Mouse (Mus musculus) large intestine, adult 2 months (tissue): Measurements from ENCODE around the gene Prkch. TPM values are rescaled to one million over a fixed set of nuclear protein-coding genes. Genes with fewer than 3 reads are reported as not detected.
A peak's percentile ranks its signal among the peaks of the same experiment; 100 is the strongest.

Source experiments
- DNase-seq: peaks from one replicate; pipeline ENCODE4 v3.0.0-alpha.2; 2012; ENCODE audit warnings: low read depth, low spot score
- WGBS: fragments of 180-500 bp; shearing (Covaris S2); methylation state at CpG from one replicate; pipeline ENCODE4 v1.1.7; 2018; 5-methylcytosine and 5-hydroxymethylcytosine counted together
- polyA plus RNA-seq: library from polyadenylated mRNA; depleted of rRNA; stranded (reverse); fragments of >200 nt; gene quantifications from 2 replicates; pipeline ENCODE4 v1.2.3, GENCODE M21; 2012

Gene Prkch
- polyA plus RNA-seq, 1 experiment: 3.0 TPM

DNA sequence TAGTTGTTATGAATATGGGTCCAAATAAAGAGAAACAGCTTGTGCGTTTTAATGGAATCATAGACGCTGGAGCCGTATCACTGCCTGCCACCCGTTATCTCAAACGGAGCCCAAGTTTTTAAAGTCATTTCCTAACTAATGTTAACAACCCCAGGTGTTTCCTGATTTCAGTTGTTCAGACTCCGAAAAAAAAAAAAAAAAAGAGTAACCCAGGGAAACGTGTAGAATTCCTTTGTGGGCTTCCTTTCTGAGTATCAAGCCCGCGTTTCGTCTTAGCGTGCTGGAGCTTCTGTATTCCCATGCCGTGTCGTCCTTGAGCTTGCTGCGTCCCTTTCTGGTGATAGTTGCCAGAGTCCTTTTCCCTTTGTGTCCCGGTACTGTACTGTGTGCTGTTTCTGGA, 10.0 kb upstream of the Prkch start:
- WGBS: 54% methylated on average over 15 of the region's 15 CpGs
- no peak for DNase-seq

DNA sequence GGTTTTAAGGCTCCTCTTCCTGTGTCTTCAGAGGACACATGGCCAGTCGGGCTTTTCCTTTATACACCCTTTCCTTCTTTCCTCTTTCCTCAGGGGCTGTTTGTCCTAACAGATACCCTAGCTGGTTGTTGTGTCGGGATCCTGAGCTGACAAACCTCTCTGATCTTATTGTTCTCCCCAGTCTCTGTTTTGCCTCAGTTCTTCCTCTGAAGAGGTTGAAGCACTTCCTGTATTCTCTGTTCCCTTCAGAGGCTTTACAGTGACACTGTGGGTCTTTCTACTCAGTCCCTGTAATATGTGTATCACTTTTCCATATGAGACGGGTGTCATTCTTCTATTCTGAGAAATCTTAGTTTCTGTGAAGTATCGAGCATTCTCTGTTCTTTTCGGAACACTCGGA, 6.5 kb upstream of the Prkch start:
- no peak for DNase-seq

DNA sequence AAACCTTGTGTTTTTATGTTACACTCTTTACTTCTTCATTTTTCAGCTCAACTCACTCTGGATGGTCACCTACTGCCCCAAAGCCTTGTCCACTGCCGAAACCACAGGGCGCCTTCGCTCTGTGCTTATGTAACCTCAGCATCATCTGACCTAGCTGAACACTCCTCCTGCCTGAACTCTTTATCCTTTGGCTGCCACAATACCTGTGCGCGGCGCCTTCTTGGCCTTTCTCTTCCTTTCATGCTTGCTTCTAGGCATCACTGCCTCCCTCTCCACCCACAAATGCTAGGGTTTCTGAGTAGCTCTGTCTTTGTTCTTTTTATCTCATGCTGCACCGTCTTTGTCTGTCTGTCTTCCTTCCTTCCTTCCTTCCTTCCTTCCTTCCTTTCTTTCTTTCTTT, 3.8 kb upstream of the Prkch start:
- 81% methylated on average over 7 of the region's 7 CpGs for WGBS
- no peak for DNase-seq

More for the DNA sequence above, 6.5 kb upstream of the Prkch start:
- WGBS: 68% methylated on average over 6 of the region's 6 CpGs

DNA sequence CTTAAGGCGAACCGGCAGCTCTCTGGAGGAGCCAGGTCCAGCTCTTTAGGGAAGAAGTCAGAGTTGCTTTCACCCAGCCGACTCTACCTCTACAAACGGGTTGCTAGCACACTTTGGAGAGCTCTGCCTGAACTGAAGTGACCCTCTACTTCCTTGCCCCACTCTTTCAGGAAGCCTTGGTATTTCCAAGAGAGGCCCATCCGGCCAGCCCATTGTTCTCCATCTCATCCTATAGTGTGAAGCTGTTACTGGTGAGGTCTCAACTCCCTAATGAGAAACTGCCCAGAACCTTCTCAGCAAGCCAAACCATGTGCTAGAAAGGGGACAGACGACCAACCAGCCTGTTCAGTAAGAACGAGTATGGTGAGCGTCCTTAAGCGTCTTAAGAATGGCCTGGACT, 1.3 kb upstream of the Prkch start:
- 75% methylated on average over 9 of the region's 9 CpGs for WGBS

DNA sequence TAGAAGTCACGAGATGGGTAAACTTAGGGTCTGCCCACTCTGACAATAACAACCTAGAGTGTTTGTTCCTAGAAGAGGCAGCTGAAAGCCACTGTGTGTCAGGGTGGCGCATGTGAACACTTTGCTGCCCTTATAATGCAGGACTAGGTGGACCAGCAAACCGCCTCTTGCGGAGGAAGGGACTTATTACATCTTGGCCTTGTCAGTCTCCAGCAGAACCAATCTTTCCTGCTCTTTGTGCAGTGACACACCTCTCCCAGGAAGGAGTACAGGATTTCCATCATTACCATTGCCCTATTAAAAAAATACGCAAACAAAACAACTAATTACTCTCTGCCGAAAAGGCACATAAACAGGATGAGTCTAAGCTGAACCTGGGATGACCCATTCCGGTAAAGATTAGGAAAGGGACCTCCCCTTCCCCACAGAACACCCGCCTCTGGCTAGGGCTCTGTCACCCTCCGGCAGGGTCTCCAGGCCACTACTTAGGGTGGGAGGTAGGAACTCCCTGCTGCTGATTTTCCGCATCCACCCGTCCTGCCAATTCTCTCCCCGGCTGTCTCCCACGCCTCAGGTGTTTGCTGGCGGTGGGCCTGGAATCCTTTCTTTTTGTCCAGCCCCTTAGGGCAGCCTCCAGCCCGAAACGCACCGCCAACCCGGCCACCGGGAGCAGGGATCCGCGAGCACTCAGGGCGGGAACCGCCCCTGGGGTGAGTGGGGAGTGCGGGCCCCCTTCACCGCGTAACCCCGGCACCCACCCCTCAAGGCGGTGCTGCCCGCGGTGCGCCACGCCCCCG, 585 bp upstream of the Prkch start:
- peak; percentile 35 for DNase-seq
- WGBS: 8% methylated on average over 33 of the region's 33 CpGs

More for the DNA sequence above, 1.3 kb upstream of the Prkch start:
- DNase-seq: no peak

DNA sequence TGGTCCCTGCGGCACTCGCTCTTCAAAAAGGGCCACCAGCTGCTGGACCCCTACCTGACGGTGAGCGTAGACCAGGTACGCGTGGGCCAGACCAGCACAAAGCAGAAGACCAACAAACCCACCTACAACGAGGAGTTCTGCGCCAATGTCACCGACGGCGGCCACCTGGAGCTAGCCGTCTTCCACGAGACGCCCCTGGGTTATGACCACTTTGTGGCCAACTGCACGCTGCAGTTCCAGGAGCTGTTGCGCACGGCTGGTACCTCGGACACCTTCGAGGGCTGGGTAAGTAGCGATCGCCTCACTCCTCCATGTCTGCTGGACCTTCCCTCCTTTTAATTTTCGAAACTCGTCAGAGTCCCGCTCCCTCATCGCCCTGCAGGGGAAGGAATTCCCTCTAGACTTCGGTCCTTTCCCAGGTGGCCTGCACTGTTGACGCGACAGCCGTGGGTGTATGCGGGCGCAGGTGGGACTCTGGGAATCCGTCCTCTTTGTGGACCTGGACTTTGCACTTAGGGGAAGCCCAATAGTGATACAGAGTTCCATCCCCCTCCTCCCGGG, 725 bp downstream of the Prkch start:
- no peak for DNase-seq
- 1% methylated on average over 33 of the region's 33 CpGs for WGBS

DNA sequence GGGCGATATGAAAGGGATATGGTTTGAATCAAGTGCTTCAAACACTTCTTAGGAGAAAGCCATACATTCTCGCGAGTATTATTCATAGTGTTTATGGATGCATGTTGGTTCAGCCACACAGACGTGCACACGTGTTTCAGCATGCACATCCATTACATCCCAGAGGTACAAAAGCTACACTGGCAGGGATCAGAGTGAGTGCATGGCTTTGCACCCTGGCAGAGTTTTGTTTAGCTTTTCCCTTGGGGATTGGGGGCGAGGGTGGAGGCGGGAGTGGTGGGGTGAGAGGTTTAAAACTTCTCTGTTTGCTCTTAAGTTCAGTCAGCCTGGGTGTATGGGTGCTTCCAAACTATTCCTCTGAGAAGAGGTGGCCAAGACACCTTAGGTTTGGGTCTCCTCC, 1.3 kb downstream of the Prkch start:
- no peak for DNase-seq
- WGBS: 7% methylated on average over 7 of the region's 7 CpGs

DNA sequence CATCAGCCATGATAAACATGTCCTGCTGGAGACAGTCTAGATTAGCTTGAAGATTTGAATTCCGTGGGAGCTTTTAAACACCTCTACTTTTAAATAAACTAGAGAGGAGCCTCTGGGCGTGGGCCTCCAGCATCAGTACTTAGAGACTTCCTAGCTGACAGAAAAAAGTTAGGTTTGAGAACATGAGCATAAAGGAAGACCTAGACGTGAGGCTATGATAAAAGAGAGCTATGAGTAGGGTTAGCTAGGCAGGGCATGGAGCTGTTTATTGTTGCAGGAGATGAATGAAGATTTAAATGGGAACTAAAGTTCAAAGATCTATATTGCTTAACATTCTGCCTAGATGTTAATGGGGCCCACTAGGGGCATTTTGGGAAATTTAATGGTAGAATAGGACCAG, 2.7 kb downstream of the Prkch start:
- DNase-seq: no peak
- 66% methylated on average over 3 of the region's 3 CpGs for WGBS

DNA sequence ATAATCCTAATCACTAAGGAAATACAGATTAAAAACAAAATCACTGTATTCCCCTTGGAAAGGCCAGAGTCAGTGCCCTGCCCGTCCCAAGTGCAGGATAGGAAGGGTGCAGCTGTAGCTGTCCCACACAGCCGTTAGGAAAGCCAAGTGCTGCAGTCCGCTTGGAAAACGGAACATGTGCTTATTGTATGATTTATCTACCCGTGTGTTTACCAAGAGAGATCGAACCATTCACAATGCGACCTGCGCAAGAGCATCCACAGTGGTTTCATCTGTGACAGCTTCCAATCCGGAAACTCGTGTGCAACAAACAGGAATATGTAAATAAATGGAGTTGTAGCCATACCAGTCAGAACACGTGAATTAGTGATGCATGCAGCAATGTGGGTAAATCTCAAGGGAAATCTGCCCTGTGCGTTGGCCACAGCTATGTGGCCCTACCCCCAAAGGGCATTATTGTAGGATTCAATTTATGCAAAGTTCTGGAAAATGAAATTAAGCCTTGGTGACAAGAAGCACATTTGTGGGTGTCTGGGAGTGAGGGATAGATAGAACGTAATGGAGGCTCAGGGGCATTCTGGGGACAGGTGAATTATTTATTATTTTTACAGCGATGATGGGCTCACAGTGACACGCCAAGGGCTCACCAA, 6.2 kb downstream of the Prkch start:
- no peak for DNase-seq
- WGBS: 83% methylated on average over 15 of the region's 15 CpGs

DNA sequence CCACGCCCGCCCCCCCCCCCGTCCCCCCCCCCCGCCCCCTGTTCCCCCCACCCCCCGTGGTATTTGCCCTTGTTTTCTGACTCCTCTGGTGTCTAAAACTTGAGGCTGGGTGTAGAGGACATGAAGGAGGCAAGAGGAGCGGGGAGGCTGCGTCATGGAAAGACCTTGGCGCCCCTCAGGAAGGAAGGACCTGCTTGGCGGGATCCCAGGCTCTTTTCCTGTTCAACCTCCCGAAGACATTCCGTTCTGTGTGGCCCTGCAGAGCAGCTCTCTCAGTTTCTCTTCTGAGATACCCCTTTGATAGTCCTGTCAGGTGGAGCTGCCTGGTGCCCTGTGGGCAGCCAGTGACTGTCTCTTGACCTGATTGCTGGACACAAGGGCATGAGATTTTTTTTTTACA, 7.0 kb downstream of the Prkch start:
- no peak for DNase-seq

DNA sequence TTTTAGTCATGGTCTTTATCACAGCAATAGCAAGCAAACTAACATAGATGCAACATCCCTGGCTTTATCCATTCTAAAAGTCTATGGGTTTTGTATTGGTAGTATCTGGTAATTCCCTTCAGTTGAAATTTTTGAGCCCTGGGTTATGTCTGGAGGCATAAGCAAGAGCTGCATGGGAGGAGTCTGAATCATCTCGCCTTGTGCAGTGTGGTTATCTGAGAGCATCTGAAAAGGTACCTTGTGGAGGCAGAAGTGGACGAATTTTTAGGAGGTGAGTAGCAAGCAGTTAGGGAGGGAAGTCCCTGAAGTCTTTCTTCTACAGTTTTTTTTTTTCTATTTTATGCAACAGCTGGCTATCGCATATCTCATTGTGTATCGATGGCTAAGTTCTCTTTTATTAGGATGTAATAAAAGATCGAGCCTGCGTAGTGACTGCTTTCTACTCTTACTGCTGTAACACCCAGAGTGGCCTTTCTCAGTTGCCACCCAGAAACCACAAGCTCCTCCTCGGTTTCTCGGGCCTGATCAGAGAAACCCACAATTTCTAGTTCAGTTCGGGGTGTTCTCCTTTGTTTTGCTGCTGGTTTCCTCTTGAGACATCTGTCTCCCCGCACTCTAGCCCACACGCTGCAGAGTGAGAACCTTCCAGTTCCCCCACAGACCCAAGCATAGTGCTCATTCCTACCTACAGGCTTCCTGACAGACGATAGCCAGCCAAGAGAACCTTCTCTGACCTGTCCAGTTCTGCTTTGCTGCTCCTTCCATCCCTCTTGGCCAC, 8.6 kb downstream of the Prkch start:
- WGBS: 73% methylated on average over 12 of the region's 12 CpGs
- DNase-seq: no peak

More for the DNA sequence above, 7.0 kb downstream of the Prkch start:
- WGBS: 68% methylated on average over 8 of the region's 11 CpGs

DNA sequence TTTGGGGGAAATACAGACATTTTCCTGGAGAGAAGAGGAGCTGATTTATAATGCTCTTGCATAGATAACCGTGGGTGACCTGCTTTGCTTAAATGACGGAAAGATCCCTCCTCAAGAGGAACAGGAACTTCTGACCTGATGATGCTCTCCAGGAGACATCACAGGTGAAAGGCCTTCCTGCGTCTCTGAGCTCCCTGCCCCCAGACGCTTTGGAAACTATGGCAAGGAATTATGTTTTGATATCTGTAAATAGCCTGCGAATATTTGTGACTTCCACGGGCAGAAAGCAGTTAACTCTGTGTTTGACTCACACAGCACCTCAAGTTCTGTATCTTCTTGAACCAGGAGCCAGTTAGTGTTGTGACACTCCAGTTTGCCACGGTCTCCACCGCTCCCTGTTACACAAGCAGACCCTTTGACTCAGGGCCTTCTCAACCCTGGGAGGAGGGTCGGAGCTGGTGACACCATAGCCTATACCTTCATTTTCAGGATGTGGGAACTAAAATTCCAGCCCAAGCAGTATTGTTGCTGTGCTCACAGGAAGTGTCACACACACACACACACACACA, 9.7 kb downstream of the Prkch start:
- WGBS: 77% methylated on average over 9 of the region's 9 CpGs
- DNase-seq: no peak

DNA sequence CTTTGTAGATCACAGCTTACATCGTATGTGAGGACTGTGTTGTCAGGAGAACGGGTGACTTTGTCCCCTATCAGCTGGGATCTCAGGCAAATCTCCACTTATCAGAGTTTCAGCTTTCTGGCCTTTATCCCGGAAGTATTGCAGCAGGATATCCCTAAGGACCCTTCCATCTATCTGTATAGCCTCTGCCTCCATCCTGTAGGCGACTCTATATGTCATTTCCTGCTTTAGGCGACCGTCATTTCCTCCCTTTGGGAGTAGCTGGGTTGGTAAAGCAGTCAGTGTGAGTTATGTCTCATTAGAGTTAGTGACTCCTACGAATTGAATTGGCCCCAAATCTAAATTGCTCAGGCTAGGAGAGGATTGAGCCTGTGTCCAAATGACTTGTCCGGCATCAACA, 10.6 kb downstream of the Prkch start:
- WGBS: 67% methylated on average over 8 of the region's 8 CpGs
- DNase-seq: no peak

DNA sequence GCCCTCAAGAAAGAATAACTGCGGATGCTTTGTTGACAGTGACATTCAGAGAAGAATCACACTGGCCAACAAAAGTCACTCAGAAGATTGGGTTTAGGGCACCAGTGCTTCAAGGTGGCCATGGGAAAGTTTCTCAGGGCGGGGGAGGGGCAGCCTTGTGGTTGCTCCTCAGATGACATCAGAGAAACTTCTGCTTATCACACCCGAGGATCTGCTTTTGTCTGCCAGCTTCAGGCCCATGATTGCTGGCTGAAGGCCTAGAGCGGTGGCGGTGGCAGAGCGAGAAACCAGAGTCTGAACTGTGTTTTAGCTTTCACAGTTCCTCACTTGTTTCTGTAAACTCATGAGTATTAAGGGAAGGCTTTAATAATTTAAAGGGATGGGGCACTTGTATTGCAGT, 13.6 kb downstream of the Prkch start:
- no peak for DNase-seq
- 57% methylated on average over 6 of the region's 6 CpGs for WGBS

DNA sequence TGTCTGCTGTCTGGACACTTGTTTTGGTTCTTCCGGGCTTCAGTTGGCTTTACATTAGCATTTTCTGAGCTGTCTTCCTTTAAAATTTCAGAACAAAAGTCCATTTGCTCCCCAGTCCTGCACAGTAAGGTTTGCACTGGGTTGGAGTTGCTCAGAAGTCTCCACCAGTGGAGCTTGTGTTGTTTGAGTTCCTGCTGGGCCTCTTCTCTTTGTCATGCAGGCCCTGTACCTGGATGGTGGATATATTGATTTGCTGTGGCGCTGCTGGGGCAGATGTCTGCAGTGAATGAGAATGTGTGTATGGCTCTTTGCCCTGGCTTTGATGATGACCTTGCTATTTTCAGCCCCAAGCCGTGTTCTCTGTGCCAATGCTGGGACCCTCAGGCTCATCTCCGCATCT, 15.9 kb downstream of the Prkch start:
- WGBS: 85% methylated on average over 4 of the region's 4 CpGs
- no peak for DNase-seq

DNA sequence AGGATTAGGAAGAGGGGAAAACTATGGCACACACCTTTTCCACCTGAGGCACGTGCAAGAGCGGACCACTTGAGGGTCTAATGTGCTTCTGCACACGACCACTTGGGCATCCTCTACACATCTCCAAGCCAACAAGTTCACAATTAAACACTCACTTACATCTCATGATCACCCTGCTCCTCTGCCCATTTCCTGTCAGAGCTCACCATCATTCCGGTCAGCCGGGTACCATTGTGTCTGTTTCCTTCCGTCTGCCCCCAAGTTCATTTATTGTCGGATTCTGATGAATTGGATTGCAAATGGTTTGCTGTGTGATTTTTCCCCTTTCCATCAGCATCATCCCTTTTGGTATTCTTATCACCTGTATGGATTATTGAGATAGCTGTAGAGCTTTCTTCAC, 18.4 kb downstream of the Prkch start:
- WGBS: 84% methylated on average over 7 of the region's 7 CpGs
- DNase-seq: no peak

DNA sequence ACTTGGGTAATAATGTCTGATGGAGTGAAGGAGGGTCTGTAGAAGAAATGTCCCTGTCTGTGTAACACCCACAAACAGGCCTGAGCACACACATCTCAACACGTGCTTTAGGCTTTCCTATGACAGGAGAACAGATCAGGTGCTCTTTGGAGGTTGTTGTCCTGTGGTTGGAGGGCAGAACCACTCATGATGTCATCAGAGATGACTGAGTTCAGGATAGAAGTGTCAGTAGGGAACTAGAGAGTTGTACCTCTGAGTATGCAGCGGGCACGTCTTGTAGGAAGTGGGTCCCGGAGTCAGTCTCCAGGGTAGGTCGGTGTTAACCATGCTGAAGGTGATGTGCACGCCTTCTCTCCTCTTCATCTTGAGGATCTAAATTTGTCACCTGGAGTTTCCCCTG, 19.1 kb downstream of the Prkch start:
- no peak for DNase-seq
- 90% methylated on average over 6 of the region's 6 CpGs for WGBS

DNA sequence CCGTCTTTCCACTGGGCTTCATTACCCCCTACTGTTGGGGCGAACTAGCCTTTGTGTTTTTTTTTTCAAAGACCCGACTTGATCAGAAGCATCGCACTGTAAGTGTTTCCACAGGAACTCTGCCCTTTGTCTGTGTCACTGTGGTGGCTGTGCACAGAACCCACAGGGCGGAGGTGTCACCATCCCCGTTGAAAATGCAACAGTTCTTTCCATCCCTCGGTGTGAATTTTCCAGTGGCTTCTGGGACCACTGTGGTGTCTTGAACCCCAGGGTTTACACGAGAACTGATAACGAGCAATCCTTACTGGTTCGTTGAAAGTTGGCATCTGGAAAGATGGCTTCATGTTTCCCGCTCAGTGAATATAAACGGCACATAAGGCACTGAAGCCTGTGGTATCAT, 20.2 kb downstream of the Prkch start:
- DNase-seq: no peak
- 74% methylated on average over 12 of the region's 12 CpGs for WGBS

DNA sequence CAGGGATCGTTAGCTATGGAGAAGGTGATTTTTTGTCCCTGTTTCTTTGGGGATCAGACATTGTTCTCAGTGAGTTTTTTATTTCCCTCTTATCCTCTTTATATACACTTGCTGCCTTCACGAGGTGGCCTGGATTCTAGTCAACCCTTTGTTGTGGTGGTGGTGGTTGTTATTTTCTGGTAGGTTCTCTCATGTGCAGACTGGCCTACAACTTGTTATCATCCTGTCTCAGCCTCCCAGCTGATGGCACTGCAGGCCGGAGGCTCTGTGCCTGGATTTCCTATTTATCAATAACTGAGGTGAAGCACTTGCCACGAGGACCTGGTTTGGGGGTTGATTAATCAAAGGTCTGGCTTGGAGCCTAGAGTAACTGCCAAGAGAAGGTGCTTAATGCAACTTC, 20.6 kb downstream of the Prkch start:
- no peak for DNase-seq
- WGBS: 75% methylated on average over 4 of the region's 4 CpGs
